Mouse (Mus musculus): ENCODE data around the gene Scn2a.

DNA sequence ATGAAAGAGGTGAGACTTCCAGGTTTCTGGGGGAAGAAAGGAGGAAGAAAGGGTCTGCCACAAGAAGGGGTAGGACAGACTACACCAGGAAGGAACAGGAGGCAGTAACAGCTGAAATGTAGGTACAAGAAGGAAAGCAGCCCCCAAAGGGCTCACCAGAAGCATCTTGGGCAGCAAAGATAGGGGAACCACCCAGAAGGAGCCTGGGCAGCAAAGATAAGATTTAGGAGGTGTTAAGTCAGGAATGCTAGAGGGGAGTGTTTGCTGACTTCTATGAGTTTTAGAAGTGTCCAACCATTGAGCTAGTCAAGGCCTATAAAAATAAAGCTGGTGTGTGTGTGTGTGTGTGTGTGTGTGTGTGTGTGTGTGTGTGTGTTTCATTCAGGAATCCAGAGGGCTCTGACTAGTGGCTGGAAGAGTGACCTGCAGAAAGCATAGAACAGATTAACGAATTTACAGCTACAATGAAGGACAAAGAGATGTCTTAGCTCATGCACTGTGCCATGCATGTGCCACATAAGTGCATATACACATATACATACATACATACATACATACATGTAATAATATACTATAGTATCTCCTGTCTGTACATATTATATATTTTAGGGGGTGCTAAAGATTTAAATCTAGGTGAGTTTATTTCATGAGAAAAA is 180.6 kb downstream of the Scn2a start:
- TF ChIP-seq ZMIZ1 (IDR thresholded peaks at IDR 0.05; ENCODE audit: low read depth, low read length) (no peak), CTCF (conservative IDR thresholded peaks at IDR 0.05 in 1 of 2, IDR thresholded peaks at IDR 0.05 in 1 of 2; ENCODE audit: low read depth in 2 of 2, low read length in 2 of 2) (no peak), EP300 (IDR thresholded peaks at IDR 0.05; ENCODE audit: low read length) (no peak), RCOR1 (conservative IDR thresholded peaks at IDR 0.05; ENCODE audit: low read depth, low read length) (no peak)
